Mouse (Mus musculus) CH12.LX (cell line): ENCODE measurements at regions not wholly inside any gene's neighbourhood (a gene's known extent, or its start where the extent isn't known, plus 50 kb on each side); places are given as distances from the start of the nearest gene placed in this dataset.
A peak's percentile ranks its signal among the peaks of the same experiment; 100 is the strongest.

Experiments used
- DNase-seq: peaks from one replicate; pipeline ENCODE4 v3.0.0-alpha.2; 2013; ENCODE audit errors: extremely low read depth
- H3K27ac ChIP-seq: 2 replicates; pipeline ENCODE4 v1.5.1; 2012; ENCODE audit warnings: low read depth, mild to moderate bottlenecking, control low read depth, moderate library complexity; ENCODE audit not compliant: insufficient read depth
- H3K27me3 ChIP-seq: replicated peaks from 2 replicates; pipeline ENCODE3; 2012; ENCODE audit warnings: inconsistent platforms
- H3K36me3 ChIP-seq, 2 experiments: replicated peaks in 1 of 2; 2 replicates each; pipeline versions ENCODE3 to v1.6.1; 2012; ENCODE audit warnings: inconsistent platforms in 1 of 2, low read length in 1 of 2, mild to moderate bottlenecking in 1 of 2, mixed read lengths in 1 of 2, moderate library complexity in 1 of 2; ENCODE audit not compliant: control insufficient read depth in 1 of 2, insufficient read depth in 1 of 2
- H3K4me1 ChIP-seq, 2 experiments: 2 replicates each; pipeline ENCODE4 v1.6.1; 2012; ENCODE audit warnings: inconsistent platforms in 1 of 2, moderate library complexity in 1 of 2; ENCODE audit not compliant: insufficient read depth in 2 of 2, control insufficient read depth in 1 of 2
- H3K4me2 ChIP-seq: 2 replicates; pipeline ENCODE4 v1.6.1; 2012; ENCODE audit warnings: low read depth, mild to moderate bottlenecking, control low read depth; ENCODE audit not compliant: poor library complexity, insufficient read depth, severe bottlenecking
- H3K4me3 ChIP-seq, 3 experiments: fragments of 150-350 bp in 1 of 3; sonication (generic) in 1 of 3; replicated peaks in 1 of 3; 2 replicates each; pipeline versions ENCODE3 to v1.5.1; 2011 to 2012; ENCODE audit warnings: low read depth in 2 of 3, low read length in 2 of 3, mild to moderate bottlenecking in 2 of 3, moderate library complexity in 2 of 3, control low read depth in 1 of 3, improper control_type of control experiment in 1 of 3, inconsistent platforms in 1 of 3, mixed read lengths in 1 of 3; ENCODE audit not compliant: poor library complexity in 1 of 3
- H3K79me2 ChIP-seq: replicated peaks from 2 replicates; pipeline ENCODE4 v1.6.1; 2012; ENCODE audit warnings: mild to moderate bottlenecking, moderate library complexity; ENCODE audit not compliant: control insufficient read depth, poor library complexity, insufficient read depth, severe bottlenecking; ENCODE audit errors: extremely low read depth
- H3K9ac ChIP-seq: 2 replicates; pipeline ENCODE4 v1.6.1; 2012; ENCODE audit warnings: low read depth, mild to moderate bottlenecking, control low read depth, moderate library complexity; ENCODE audit not compliant: insufficient read depth
- H3K9me3 ChIP-seq: replicated peaks from 2 replicates; pipeline ENCODE3; 2012; ENCODE audit warnings: low read length, inconsistent platforms, mixed read lengths
- BHLHE40 ChIP-seq: IDR thresholded peaks from 2 replicates; pipeline ENCODE4 v1.6.1; 2011; ENCODE audit warnings: mild to moderate bottlenecking, low read depth, low read length, improper control_type of control experiment
- CHD2 ChIP-seq: IDR thresholded peaks from 2 replicates; pipeline ENCODE4 v1.6.1; 2011; ENCODE audit warnings: low read length, improper control_type of control experiment
- CTCF ChIP-seq, 2 experiments: IDR thresholded peaks in 1 of 2; conservative IDR thresholded peaks in 1 of 2; 2 replicates each; pipeline ENCODE4 v1.5.1; 2011 to 2012; ENCODE audit warnings: low read depth in 2 of 2, low read length in 2 of 2, improper control_type of control experiment in 1 of 2, inconsistent platforms in 1 of 2, mild to moderate bottlenecking in 1 of 2, moderate library complexity in 1 of 2
- EP300 ChIP-seq: IDR thresholded peaks from 2 replicates; pipeline ENCODE4 v1.6.1; 2011; ENCODE audit warnings: low read length, improper control_type of control experiment
- JUN ChIP-seq: IDR thresholded peaks from 2 replicates; pipeline ENCODE4 v1.6.1; 2011; ENCODE audit warnings: low read depth, mild to moderate bottlenecking, low read length, improper control_type of control experiment, moderate library complexity; ENCODE audit not compliant: insufficient read depth
- JUND ChIP-seq: conservative IDR thresholded peaks from 2 replicates; pipeline ENCODE4 v1.6.1; 2011; ENCODE audit warnings: low read depth, low read length, improper control_type of control experiment
- MAFK ChIP-seq: IDR thresholded peaks from 2 replicates; pipeline ENCODE4 v1.6.1; 2011; ENCODE audit warnings: low read length, improper control_type of control experiment; ENCODE audit not compliant: insufficient replicate concordance
- MAX ChIP-seq: IDR thresholded peaks from 2 replicates; pipeline ENCODE4 v1.6.1; 2011; ENCODE audit warnings: low read length, improper control_type of control experiment
- NELFE ChIP-seq: IDR thresholded peaks from 2 replicates; pipeline ENCODE4 v1.6.1; 2011; ENCODE audit warnings: low read depth, low read length, improper control_type of control experiment
- NRF1 ChIP-seq: IDR thresholded peaks from 2 replicates; pipeline ENCODE4 v1.6.1; 2014; ENCODE audit warnings: low read depth, mild to moderate bottlenecking, inconsistent platforms, low read length, improper control_type of control experiment, moderate library complexity
- PAX5 ChIP-seq: IDR thresholded peaks from 2 replicates; pipeline ENCODE4 v1.6.1; 2012; ENCODE audit warnings: low read length, inconsistent platforms, mixed read lengths
- POLR2A ChIP-seq: IDR thresholded peaks from 2 replicates; pipeline ENCODE4 v1.6.1; 2011; ENCODE audit warnings: low read depth, mild to moderate bottlenecking, improper control_type of control experiment, low read length
- POLR2AphosphoS2 ChIP-seq: IDR thresholded peaks from 2 replicates; pipeline ENCODE4 v1.6.1; 2011; ENCODE audit warnings: low read depth, low read length, improper control_type of control experiment
- RAD21 ChIP-seq: IDR thresholded peaks from 2 replicates; pipeline ENCODE4 v1.6.1; 2011; ENCODE audit warnings: low read depth, mild to moderate bottlenecking, low read length, improper control_type of control experiment, moderate library complexity
- SMC3 ChIP-seq: IDR thresholded peaks from 2 replicates; pipeline ENCODE4 v1.6.1; 2011; ENCODE audit warnings: low read depth, low read length, improper control_type of control experiment
- TCF12 ChIP-seq: IDR thresholded peaks from 2 replicates; pipeline ENCODE4 v1.6.1; 2014; ENCODE audit warnings: low read depth, mild to moderate bottlenecking, inconsistent platforms, low read length, improper control_type of control experiment
- UBTF ChIP-seq: IDR thresholded peaks from 2 replicates; pipeline ENCODE4 v1.6.1; 2012; ENCODE audit warnings: low read depth, mild to moderate bottlenecking, inconsistent platforms, low read length, improper control_type of control experiment, moderate library complexity
- USF1 ChIP-seq: IDR thresholded peaks from 2 replicates; pipeline ENCODE4 v1.6.1; 2014; ENCODE audit warnings: low read depth, mild to moderate bottlenecking, inconsistent platforms, low read length, improper control_type of control experiment
- USF2 ChIP-seq: conservative IDR thresholded peaks from 2 replicates; pipeline ENCODE4 v1.6.1; 2011; ENCODE audit warnings: low read depth, low read length, improper control_type of control experiment
- ZC3H11A ChIP-seq: IDR thresholded peaks from 2 replicates; pipeline ENCODE4 v1.6.1; 2012; ENCODE audit warnings: low read depth, mild to moderate bottlenecking, inconsistent platforms, low read length, improper control_type of control experiment
- ZMIZ1 ChIP-seq: IDR thresholded peaks from 2 replicates; pipeline ENCODE4 v1.6.1; 2012; ENCODE audit warnings: low read depth, mild to moderate bottlenecking, inconsistent platforms, low read length, improper control_type of control experiment
- ZNF384 ChIP-seq: IDR thresholded peaks from 2 replicates; pipeline ENCODE4 v1.6.1; 2012; ENCODE audit warnings: low read depth, low read length, improper control_type of control experiment, inconsistent platforms
- dilution Hi-C: fragments of 300-500 bp; cut with MboI; formaldehyde crosslinking; loops from 2 replicates; pipeline ENCODE4 v1.14.3; 2020; ENCODE audit warnings: low sequenced_read_pairs; ENCODE audit not compliant: extremely low pct_unique_long_range_greater_than_20kb, extremely low pct_ligation_motif_present
- in situ Hi-C: fragments of 300-500 bp; cut with MboI; formaldehyde crosslinking; loops from 3 replicates; pipeline ENCODE4 v1.14.3; 2019; ENCODE audit warnings: low sequenced_read_pairs, low pct_ligation_motif_present, low pct_unique_long_range_greater_than_20kb, mixed read lengths

DNA sequence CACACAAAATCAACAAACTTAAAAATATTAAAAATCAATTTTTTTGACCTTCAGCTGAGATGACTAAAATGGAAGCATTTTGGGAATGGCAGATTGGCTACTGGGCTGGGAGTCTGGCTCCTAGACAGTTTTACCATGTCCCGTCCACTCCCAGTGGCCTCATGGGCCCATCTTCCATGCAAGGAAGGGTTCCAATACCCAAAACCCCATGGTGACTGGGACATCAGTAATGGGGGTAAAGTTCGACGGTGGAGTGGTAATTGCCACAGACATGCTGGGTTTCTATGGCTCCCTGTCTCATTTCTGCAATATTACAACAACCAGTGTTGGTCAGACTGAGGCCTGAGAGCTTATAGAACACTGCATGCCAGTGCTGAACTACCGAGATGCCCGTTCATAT lies 82.2 kb downstream of the Il20rb start:
- H3K79me2 ChIP-seq, result no peaks in the 10 kb centered on the region
- H3K4me3 ChIP-seq, result no peak overlapping the region
- no peak overlapping the region for H3K4me2 ChIP-seq
- no peak overlapping the region for H3K27ac ChIP-seq
- H3K27me3 ChIP-seq, result peaks cover 10% of the 10 kb centered on the region
- in situ Hi-C loops (no loop called here), dilution Hi-C loops (no loop called here)
- H3K9me3 ChIP-seq, result no peaks in the 10 kb centered on the region
- DNase-seq, result no peak
- H3K36me3 ChIP-seq, result no peaks in the 10 kb centered on the region
- TF ChIP-seq POLR2AphosphoS2, result no peak
- TF ChIP-seq MAX, result no peak
- no peak for TF ChIP-seq SMC3
- TF ChIP-seq POLR2A, result no peak
- TF ChIP-seq EP300, result no peak
- TF ChIP-seq JUND, result no peak
- no peak for TF ChIP-seq ZNF384
- no peak for TF ChIP-seq USF2
- H3K9ac ChIP-seq, result no peak overlapping the region
- H3K4me1 ChIP-seq, result no peaks in the 10 kb centered on the region

- peak; percentile 83 for DNase-seq
- no peak overlapping the region for H3K9ac ChIP-seq
- H3K9me3 ChIP-seq, result no peaks in the 10 kb centered on the region
- no peak overlapping the region for H3K4me3 ChIP-seq
- H3K4me2 ChIP-seq, result peak overlapping the region; percentile 81
- no peaks in the 10 kb centered on the region for H3K36me3 ChIP-seq
- peaks cover 32% of the 10 kb centered on the region for H3K27me3 ChIP-seq
- H3K27ac ChIP-seq, result no peak overlapping the region
- in situ Hi-C loops, result no loop called here
- H3K4me1 ChIP-seq, result no peaks in the 10 kb centered on the region
- dilution Hi-C loops, result no loop called here
- no peak for TF ChIP-seq BHLHE40
- TF ChIP-seq SMC3, result peak; percentile 58
- no peak for TF ChIP-seq MAFK
- peak; percentile 75 for TF ChIP-seq RAD21
- no peak for TF ChIP-seq JUND
- TF ChIP-seq ZNF384, result no peak
- peak; percentile 5 to 81; a peak in 2 of 4 replicates for TF ChIP-seq CTCF (conservative IDR thresholded peaks at IDR 0.05 in 1 of 2, IDR thresholded peaks at IDR 0.05 in 1 of 2; ENCODE audit: low read depth in 2 of 2, low read length in 2 of 2)
- no peak for TF ChIP-seq EP300
- TF ChIP-seq CHD2, result no peak
- no peaks in the 10 kb centered on the region for H3K79me2 ChIP-seq
Observed at GRCm38 (mm10) chr9:100400366-100400765, 86.2 kb downstream of the Il20rb start.

DNA sequence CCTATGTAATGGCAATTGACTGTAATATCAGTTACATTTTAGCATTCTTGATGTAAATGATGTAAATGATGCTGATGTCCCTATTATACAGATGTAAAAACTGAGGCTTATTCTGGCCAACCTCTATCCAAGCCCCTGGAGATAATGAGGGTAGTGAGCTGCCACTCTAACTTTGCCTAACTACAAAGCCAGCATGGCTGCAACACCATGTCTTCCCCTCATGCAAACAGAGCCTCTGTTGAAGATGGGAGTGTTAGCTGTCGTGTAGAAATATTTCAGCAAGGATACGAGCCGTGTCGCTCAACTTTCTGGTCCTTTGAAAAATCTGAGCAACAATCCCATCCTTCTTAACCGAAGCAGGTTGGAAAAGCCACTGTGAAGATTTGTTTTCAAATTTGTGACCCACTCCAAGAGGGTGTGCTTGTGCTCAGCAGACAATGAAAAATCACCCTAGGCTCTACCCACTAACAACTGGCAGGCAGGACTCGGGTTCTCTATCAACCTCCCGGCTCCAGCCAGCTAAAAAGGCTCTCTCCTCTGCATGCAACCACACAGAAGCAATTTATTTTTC lies 90.2 kb downstream of the Il20rb start:
- Histone ChIP-seq H3K4me3 (no peak overlapping the region), H3K36me3 (no peaks in the 10 kb centered on the region), H3K4me1 (no peaks in the 10 kb centered on the region; a peak in 1 of 4 replicates), H3K79me2 (no peaks in the 10 kb centered on the region), H3K9ac (no peak overlapping the region), H3K27me3 (peaks cover 45% of the 10 kb centered on the region), H3K27ac (no peak overlapping the region), H3K4me2 (no peak overlapping the region), H3K9me3 (no peaks in the 10 kb centered on the region)
- TF ChIP-seq NELFE (no peak), ZMIZ1 (no peak), USF2 (no peak), POLR2AphosphoS2 (no peak), NRF1 (no peak), CTCF (conservative IDR thresholded peaks at IDR 0.05 in 1 of 2, IDR thresholded peaks at IDR 0.05 in 1 of 2; ENCODE audit: low read depth in 2 of 2, low read length in 2 of 2) (no peak), PAX5 (no peak), TCF12 (no peak), JUND (no peak), ZC3H11A (no peak), RAD21 (no peak), JUN (no peak), USF1 (no peak), MAFK (no peak), UBTF (no peak)
- no peak for DNase-seq
- in situ Hi-C loops, result no loop called here
- dilution Hi-C loops, result no loop called here
